Comparison of ENCODE assay signal across 10 mouse cellular contexts in genomic region chrX:56537162-56537561, GRCm38 (mm10). TPM values are rescaled to one million over a fixed set of nuclear protein-coding genes. Genes with fewer than 3 reads are reported as not detected.
DNase-seq lines count a peak whose midpoint lies in the region; ATAC-seq and TF ChIP-seq lines count a peak whose summit lies in the region.
"Had no signal": no experiment of that assay in that cellular context is flagged by ENCODE, and none has a peak within 500 bp of the region (broad histone marks: within the 10 kb centered on the region; RNA-seq: fewer than 3 reads in every experiment).

No protein-coding gene starts in this region.

- 54% methylated on average over 4 of the region's 4 CpGs for WGBS in embryonic facial prominence, embryonic 10.5 days
- WGBS in stomach, postnatal 0 days = 47% methylated on average over 4 of the region's 4 CpGs

- no peaks in the 10 kb centered on the region for H3K36me3 ChIP-seq in embryonic facial prominence, embryonic 10.5 days (replicated peaks)
- H3K36me3 ChIP-seq in stomach, postnatal 0 days (ENCODE audit: control insufficient read depth, insufficient read depth, low read length) = no peaks in the 10 kb centered on the region

- TF ChIP-seq CTCF in gastrocnemius, adult 2 months (IDR thresholded peaks at IDR 0.05) = peak; percentile 19; the same call in 1 of the 2 replicates
- peak; percentile 69 for TF ChIP-seq CTCF in stomach, postnatal 0 days (IDR thresholded peaks at IDR 0.05; ENCODE audit: low read depth)

- no peak for ATAC-seq in stomach, postnatal 0 days (ENCODE audit: low FRiP score, low TSS enrichment)

- H3K9ac ChIP-seq in stomach, postnatal 0 days (ENCODE audit: low read length) = no peak overlapping the region

- H3K4me3 ChIP-seq in gastrocnemius, adult 2 months = no peak overlapping the region
- H3K4me3 ChIP-seq in embryonic facial prominence, embryonic 10.5 days = no peak overlapping the region
- no peak overlapping the region for H3K4me3 ChIP-seq in stomach, postnatal 0 days (ENCODE audit: low read depth, low read length)

- H3K27me3 ChIP-seq in embryonic facial prominence, embryonic 10.5 days (replicated peaks; ENCODE audit: low read depth, poor library complexity, severe bottlenecking) = no peaks in the 10 kb centered on the region
- H3K27me3 ChIP-seq in stomach, postnatal 0 days (ENCODE audit: control insufficient read depth, insufficient read depth, low read length) = no peaks in the 10 kb centered on the region

- H3K4me2 ChIP-seq in stomach, postnatal 0 days (replicated peaks; ENCODE audit: low read depth) = no peak overlapping the region

- intact Hi-C loops in gastrocnemius, adult 2 months (cut with DNase I) = no loop called here
- intact Hi-C loops in left cerebral cortex, postnatal 4 days (cut with DNase I) = no loop called here

- no peak overlapping the region for H3K27ac ChIP-seq in gastrocnemius, adult 2 months
- H3K27ac ChIP-seq in embryonic facial prominence, embryonic 10.5 days (replicated peaks) = no peak overlapping the region
- H3K27ac ChIP-seq in stomach, postnatal 0 days (replicated peaks) = no peak overlapping the region

- no peak for TF ChIP-seq EP300 in stomach, postnatal 0 days (optimal IDR thresholded peaks at IDR 0.05)

- no peaks in the 10 kb centered on the region for H3K9me3 ChIP-seq in embryonic facial prominence, embryonic 10.5 days
- H3K9me3 ChIP-seq in stomach, postnatal 0 days (ENCODE audit: control insufficient read depth, low read length) = no peaks in the 10 kb centered on the region

- peak; percentile 13 for DNase-seq in gastrocnemius, adult 2 months
- no peak for DNase-seq in gastrocnemius, adult 18-20 months (ENCODE audit: low spot score)
- peak; percentile 32 to 33 for DNase-seq in right cerebral cortex, adult 2 months (ENCODE audit: low spot score in 2 of 2)
- no peak for DNase-seq in right cerebral cortex, adult 18-20 months
- DNase-seq in embryonic facial prominence, embryonic 10.5 days (ENCODE audit: low spot score) = peak; percentile 47
- peak; percentile 33 for DNase-seq in left cerebral cortex, postnatal 4 days
- DNase-seq in stomach, postnatal 0 days (ENCODE audit: low spot score) = peak; percentile 42
- DNase-seq in urinary bladder, postnatal 4 days (ENCODE audit: low spot score in 2 of 2) = no peak

- H3K4me1 ChIP-seq in embryonic facial prominence, embryonic 10.5 days = no peaks in the 10 kb centered on the region
- H3K4me1 ChIP-seq in stomach, postnatal 0 days (replicated peaks; ENCODE audit: control insufficient read depth, insufficient read depth) = no peaks in the 10 kb centered on the region

RNA-seq across cellular contexts. Expression of gene Gm648, which starts 12.2 kb away (rescaled TPM):
- total RNA-seq in gastrocnemius, adult 2 months (2021) = not detected
- total RNA-seq in gastrocnemius, adult 18-20 months (2021) = not detected
- not detected in 2 replicates for polyA plus RNA-seq in embryonic facial prominence, embryonic 10.5 days (2016; fragmentation: Nextera tagmentation; extraction: Ambion mirVana)
- total RNA-seq in left cerebral cortex, postnatal 4 days (2021) = not detected
- not detected in 2 replicates for polyA plus RNA-seq in stomach, postnatal 0 days (2015; fragmentation: Nextera tagmentation; extraction: Ambion mirVana)
- total RNA-seq: neutrophil, adult 5-6 weeks had no signal
- polyA plus RNA-seq: large intestine, adult 2 months had no signal

RNA-seq across cellular contexts. Expression of gene Gm10477, which starts 12.6 kb away (rescaled TPM):
- not detected for total RNA-seq in gastrocnemius, adult 2 months (2021)
- total RNA-seq in gastrocnemius, adult 18-20 months (2021) = not detected
- not detected in 2 replicates for polyA plus RNA-seq in embryonic facial prominence, embryonic 10.5 days (2016; fragmentation: Nextera tagmentation; extraction: Ambion mirVana)
- total RNA-seq in left cerebral cortex, postnatal 4 days (2021) = not detected
- not detected in 2 replicates for polyA plus RNA-seq in stomach, postnatal 0 days (2015; fragmentation: Nextera tagmentation; extraction: Ambion mirVana)
- total RNA-seq: neutrophil, adult 5-6 weeks had no signal
- polyA plus RNA-seq: large intestine, adult 2 months had no signal

Comparison
In these comparisons a context has a peak if more than half of its experiments do, and no peak if none do; other contexts are left out.
1. DNase-seq: peak in gastrocnemius, adult 2 months (single experiment), right cerebral cortex, adult 2 months (2 of 2), embryonic facial prominence, embryonic 10.5 days (single experiment), left cerebral cortex, postnatal 4 days (single experiment) and stomach, postnatal 0 days (single experiment); none in gastrocnemius, adult 18-20 months (single experiment), right cerebral cortex, adult 18-20 months (single experiment) and urinary bladder, postnatal 4 days (0 of 2).